Mouse (Mus musculus): ENCODE results near the gene Lyrm1. TPM values are rescaled to one million over a fixed set of nuclear protein-coding genes. Genes with fewer than 3 reads are reported as not detected.

Lyrm1 gene
- polyA plus RNA-seq, 1 experiment from 2014 or later, result 20.1 TPM

DNA sequence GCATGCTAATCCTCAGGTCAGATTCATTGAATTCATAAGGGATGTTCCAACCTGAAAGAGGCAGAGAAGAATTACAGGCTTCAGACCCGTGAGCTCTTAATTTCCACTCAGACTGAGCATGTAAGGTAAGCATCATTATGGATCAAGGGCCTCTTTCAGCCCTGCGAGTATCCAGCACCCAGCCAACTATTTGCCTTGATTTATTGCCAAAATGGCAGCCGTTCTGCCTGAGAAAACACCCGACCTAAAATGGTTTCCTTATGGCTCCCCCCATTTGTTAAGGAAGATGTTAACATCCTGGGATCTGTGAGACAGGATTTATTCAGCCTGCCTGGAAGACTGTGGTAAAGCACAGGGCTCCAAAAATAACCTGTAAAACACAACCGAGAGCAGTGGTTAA is 41.4 kb downstream of the Lyrm1 start:
- no peak overlapping the region for H3K4me3 ChIP-seq
- no peaks in the 10 kb centered on the region for H3K9me3 ChIP-seq
- no peaks in the 10 kb centered on the region for H3K4me1 ChIP-seq (replicated peaks)
- no peaks in the 10 kb centered on the region for H3K27me3 ChIP-seq
- 63% methylated on average over 5 of the region's 5 CpGs for WGBS
- no peak for ATAC-seq (ENCODE audit: low read depth)
- no peak overlapping the region for H3K27ac ChIP-seq (replicated peaks)
- no peak overlapping the region for H3K9ac ChIP-seq
- no peak overlapping the region for H3K4me2 ChIP-seq
- H3K36me3 ChIP-seq, result no peaks in the 10 kb centered on the region

DNA sequence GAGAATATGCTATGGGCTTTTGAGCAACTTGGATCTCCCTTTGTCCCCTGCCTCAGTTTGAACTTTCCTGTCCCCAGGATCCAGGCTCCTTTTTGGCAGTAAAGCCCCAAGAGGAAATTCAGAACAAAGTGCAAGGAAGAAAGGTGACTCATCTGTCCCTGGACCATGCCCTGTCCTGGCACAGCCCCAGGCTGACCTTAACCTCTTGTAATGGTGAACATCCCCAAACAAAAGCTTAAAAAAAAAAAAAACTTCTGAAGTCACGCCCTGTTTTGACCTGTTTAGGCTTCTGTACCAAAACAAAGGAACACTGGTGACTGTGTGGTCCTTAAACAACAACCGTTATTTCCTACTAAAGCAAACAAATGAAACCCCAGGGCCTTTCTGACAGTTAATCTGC is 45.9 kb downstream of the Lyrm1 start:
- Histone ChIP-seq H3K9me3 (no peaks in the 10 kb centered on the region), H3K36me3 (no peaks in the 10 kb centered on the region), H3K9ac (no peak overlapping the region), H3K4me1 (replicated peaks) (no peaks in the 10 kb centered on the region), H3K27ac (replicated peaks) (no peak overlapping the region), H3K27me3 (no peaks in the 10 kb centered on the region), H3K4me3 (no peak overlapping the region), H3K4me2 (no peak overlapping the region)
- no peak for ATAC-seq (ENCODE audit: low read depth)
- 61% methylated on average over 2 of the region's 2 CpGs for WGBS

DNA sequence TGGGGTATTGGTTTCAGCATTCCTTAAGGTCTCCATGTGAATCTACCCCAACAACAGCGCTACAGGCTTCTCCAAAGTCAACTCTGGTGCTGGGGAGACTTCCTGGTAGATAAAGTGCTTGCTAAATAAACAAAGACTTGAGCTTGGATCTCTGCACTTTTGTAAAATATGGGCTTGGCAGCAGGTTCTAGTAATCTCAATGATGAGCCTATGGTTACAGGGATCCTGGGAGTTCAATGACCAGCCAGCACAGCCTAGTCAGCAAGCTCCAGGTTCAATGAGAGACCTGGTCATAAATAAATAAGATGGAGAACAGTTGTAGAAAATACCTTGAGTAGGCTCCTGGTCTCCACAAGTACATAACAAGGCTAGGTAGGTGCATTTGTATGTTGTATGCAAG is 58.4 kb downstream of the Lyrm1 start:
- H3K36me3 ChIP-seq, result no peaks in the 10 kb centered on the region
- H3K27me3 ChIP-seq, result no peaks in the 10 kb centered on the region
- no peak overlapping the region for H3K4me2 ChIP-seq
- no peak overlapping the region for H3K9ac ChIP-seq
- no peak overlapping the region for H3K4me3 ChIP-seq
- H3K4me1 ChIP-seq (replicated peaks), result no peaks in the 10 kb centered on the region
- no peaks in the 10 kb centered on the region for H3K9me3 ChIP-seq
- WGBS, result 98% methylated on average over 1 of the region's 1 CpGs
- ATAC-seq (ENCODE audit: low read depth), result no peak
- no peak overlapping the region for H3K27ac ChIP-seq (replicated peaks)

DNA sequence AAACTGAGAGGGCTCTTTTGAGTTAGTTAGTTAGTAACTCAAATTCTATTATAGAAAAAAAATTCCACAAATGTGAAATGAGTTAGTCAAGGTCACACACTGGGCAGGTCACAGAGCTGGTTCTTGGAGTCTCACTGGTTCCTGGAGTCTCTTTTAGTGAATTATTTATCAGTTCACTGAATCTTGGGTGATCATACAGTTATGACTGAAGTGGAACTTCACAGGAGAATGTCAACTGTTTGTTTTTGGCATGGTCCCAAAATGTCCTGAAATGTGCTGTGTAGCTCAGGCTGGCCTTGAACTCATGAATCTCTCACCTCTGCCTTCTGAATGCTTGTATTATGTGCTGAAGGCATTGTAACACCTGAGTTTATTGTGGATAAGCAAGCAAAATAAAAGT is 61.8 kb downstream of the Lyrm1 start:
- Histone ChIP-seq H3K27me3 (no peaks in the 10 kb centered on the region), H3K4me2 (no peak overlapping the region), H3K4me1 (replicated peaks) (no peaks in the 10 kb centered on the region), H3K9ac (no peak overlapping the region), H3K27ac (replicated peaks) (no peak overlapping the region), H3K36me3 (no peaks in the 10 kb centered on the region), H3K4me3 (no peak overlapping the region), H3K9me3 (no peaks in the 10 kb centered on the region)
- no peak for ATAC-seq (ENCODE audit: low read depth)

DNA sequence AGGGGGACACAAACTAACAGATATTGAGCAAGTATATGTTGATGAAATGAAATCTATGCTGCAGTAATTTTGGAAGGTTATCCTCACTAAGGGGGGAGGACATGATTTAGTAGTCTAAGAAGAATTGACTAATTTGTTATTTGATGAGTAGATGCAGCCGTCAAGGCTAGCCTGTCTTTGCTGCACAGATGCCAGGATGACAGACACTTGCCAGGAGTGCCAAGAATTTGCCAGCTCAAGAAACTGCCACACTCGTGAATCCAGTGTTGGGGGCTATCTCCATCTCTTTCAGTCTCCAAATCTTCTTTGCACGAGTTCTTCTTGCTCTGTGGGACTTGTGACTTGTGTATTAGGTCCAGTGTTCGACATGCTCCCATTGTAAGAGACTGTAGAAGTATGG is 63.4 kb downstream of the Lyrm1 start:
- Histone ChIP-seq H3K9me3 (no peaks in the 10 kb centered on the region), H3K9ac (no peak overlapping the region), H3K27me3 (no peaks in the 10 kb centered on the region), H3K36me3 (no peaks in the 10 kb centered on the region), H3K4me3 (no peak overlapping the region), H3K4me1 (replicated peaks) (no peaks in the 10 kb centered on the region), H3K27ac (replicated peaks) (no peak overlapping the region), H3K4me2 (no peak overlapping the region)
- no peak for ATAC-seq (ENCODE audit: low read depth)
- WGBS, result 62% methylated on average over 4 of the region's 4 CpGs

DNA sequence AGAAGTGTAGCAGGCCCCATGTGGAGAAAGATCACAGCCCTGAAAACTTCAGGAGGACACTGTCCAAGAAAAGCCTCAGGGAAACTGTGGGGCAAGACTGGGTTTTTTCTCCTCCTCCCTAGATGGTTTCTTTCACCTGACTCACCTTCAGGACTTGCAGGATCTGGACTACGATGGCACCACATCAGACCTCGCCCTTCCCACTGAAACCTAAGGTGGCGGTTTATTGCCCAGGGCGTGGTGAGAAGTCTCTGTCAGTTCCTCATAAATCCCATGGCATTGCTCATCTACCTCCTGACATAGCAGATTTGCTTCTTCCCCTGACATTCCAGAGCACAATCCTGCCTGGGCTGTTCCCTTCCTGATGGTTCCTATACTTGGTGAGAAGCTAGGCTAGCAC is 63.8 kb downstream of the Lyrm1 start:
- H3K9ac ChIP-seq, result no peak overlapping the region
- no peaks in the 10 kb centered on the region for H3K9me3 ChIP-seq
- H3K27ac ChIP-seq (replicated peaks), result no peak overlapping the region
- no peaks in the 10 kb centered on the region for H3K4me1 ChIP-seq (replicated peaks)
- ATAC-seq (ENCODE audit: low read depth), result no peak
- no peak overlapping the region for H3K4me2 ChIP-seq
- 91% methylated on average over 4 of the region's 4 CpGs for WGBS
- H3K36me3 ChIP-seq, result no peaks in the 10 kb centered on the region
- no peaks in the 10 kb centered on the region for H3K27me3 ChIP-seq
- H3K4me3 ChIP-seq, result no peak overlapping the region

DNA sequence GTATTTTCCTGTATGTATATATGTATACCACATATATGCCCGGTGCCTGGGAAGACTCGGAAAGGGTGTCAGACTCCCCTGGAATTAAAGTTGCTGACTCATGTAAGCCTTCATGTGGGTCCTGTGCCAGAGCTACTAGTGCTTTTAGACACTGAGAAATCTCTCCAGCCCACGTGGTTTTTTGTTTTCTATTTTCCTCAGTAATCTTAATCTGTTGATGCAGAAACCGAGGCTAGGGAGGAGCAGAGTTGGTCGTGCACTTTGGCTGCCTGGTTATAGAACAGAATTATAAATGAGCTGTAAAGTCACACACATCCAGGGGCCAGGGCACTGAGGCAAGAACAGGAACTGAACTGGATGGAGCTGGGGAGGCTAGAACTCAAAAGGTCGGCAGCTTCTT is 64.3 kb downstream of the Lyrm1 start:
- no peaks in the 10 kb centered on the region for H3K27me3 ChIP-seq
- no peaks in the 10 kb centered on the region for H3K4me1 ChIP-seq (replicated peaks)
- no peak overlapping the region for H3K27ac ChIP-seq (replicated peaks)
- H3K36me3 ChIP-seq, result no peaks in the 10 kb centered on the region
- ATAC-seq (ENCODE audit: low read depth), result no peak
- H3K9me3 ChIP-seq, result no peaks in the 10 kb centered on the region
- H3K4me2 ChIP-seq, result no peak overlapping the region
- H3K9ac ChIP-seq, result no peak overlapping the region
- no peak overlapping the region for H3K4me3 ChIP-seq
- 80% methylated on average over 6 of the region's 6 CpGs for WGBS

DNA sequence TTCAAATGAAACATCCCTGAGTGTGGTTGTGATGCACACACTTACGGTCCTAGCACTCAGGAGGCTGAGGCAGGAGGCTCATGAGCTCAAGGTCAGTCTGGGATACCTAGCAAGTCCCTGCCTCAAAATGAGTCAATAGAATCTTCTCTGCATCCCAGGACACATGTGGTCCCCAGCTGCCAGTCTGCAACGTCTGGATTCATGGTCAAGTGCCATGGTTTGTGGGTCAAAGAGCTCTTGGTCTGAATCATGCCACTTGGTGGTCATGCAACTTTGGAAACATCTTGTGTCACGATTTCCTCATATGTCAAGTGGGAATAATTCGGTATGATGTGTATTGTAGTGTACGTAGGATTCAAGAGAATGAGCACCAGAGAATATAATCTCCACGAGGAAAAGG is 64.9 kb downstream of the Lyrm1 start:
- Histone ChIP-seq H3K27ac (replicated peaks) (no peak overlapping the region), H3K4me1 (replicated peaks) (no peaks in the 10 kb centered on the region), H3K36me3 (no peaks in the 10 kb centered on the region), H3K4me2 (no peak overlapping the region), H3K9ac (no peak overlapping the region), H3K9me3 (no peaks in the 10 kb centered on the region), H3K27me3 (no peaks in the 10 kb centered on the region), H3K4me3 (no peak overlapping the region)
- no peak for ATAC-seq (ENCODE audit: low read depth)
- WGBS, result 85% methylated on average over 6 of the region's 6 CpGs

DNA sequence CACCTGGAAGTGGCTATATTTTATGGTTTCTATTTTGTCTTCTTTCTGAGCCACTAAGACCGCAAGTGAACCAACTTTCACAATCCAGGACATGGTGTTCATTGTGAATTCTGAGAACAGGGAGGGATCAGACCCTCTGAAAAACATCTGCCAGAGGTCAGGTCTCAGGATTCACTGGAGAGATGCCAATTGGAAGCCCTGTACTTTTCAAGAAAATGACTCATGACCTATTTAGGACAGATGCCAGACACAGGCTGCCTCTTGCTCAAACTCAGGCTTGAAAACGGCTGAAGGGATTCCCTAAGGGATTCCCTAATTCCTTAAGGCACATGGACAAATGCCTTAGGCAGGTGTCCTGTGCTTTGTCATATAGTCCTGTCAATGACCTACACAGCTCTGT is 65.4 kb downstream of the Lyrm1 start:
- H3K36me3 ChIP-seq, result no peaks in the 10 kb centered on the region
- no peak overlapping the region for H3K4me3 ChIP-seq
- no peaks in the 10 kb centered on the region for H3K4me1 ChIP-seq (replicated peaks)
- 68% methylated on average over 2 of the region's 2 CpGs for WGBS
- H3K9ac ChIP-seq, result no peak overlapping the region
- no peak for ATAC-seq (ENCODE audit: low read depth)
- no peaks in the 10 kb centered on the region for H3K27me3 ChIP-seq
- no peak overlapping the region for H3K27ac ChIP-seq (replicated peaks)
- H3K9me3 ChIP-seq, result no peaks in the 10 kb centered on the region
- H3K4me2 ChIP-seq, result no peak overlapping the region

DNA sequence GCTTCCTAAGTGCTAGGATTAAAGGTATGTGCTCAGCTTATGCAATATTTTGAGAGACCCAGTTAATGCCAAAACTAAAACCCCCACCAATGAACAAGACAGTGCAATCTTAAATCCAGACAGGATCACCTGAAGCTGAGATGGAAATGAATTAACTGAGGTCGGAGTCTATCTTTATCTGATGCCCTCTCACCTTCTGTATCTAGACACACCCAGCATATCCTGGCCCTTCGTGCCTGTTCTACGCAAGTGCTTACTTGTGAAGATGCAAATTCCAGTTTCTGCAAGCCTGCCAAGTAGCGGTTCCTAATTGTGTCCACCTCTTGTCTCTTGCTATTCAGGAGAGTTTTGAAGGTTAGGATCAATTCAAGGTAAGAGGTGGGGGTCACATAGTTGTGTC is 69.5 kb downstream of the Lyrm1 start:
- Histone ChIP-seq H3K27ac (replicated peaks) (no peak overlapping the region), H3K27me3 (no peaks in the 10 kb centered on the region), H3K9ac (no peak overlapping the region), H3K9me3 (no peaks in the 10 kb centered on the region), H3K4me1 (replicated peaks) (no peaks in the 10 kb centered on the region), H3K36me3 (no peaks in the 10 kb centered on the region), H3K4me2 (no peak overlapping the region), H3K4me3 (no peak overlapping the region)
- no peak for ATAC-seq (ENCODE audit: low read depth)
- 88% methylated on average over 4 of the region's 4 CpGs for WGBS

DNA sequence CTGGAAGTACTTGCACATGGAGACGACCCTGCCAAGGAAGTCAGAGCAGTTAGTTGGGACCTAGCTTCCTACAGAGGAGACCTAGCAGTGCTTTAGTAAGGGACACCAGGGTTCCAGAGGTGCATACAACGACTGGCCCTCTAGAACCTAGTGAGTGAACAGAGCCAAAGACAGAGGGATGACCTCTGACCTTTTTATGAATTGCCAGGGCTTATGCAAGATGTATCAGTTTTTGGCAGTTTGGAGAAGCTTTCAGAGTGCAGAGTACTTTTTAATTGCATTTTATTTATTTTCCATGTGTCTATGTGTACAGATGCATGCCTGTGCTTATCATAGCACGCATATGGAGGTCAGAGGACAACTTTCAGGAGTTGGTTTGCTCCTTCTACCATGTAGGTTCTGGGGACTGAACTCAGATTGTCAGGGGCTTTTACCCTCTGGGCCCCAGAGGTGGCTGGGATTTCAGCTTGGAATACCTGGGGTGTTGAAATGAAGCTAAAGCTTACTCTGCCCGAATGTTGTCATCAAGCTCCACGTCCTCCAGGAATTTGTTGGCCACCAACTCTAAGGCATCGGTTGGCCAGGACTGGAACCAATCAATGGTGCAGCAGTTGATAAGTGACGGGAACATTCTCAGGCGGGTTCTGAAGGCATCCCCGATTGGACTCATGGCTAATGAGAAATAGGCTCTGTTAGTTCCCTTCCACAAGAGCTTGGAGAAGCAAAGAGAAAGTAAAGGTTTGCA is 70.2 kb downstream of the Lyrm1 start:
- no peak for ATAC-seq (ENCODE audit: low read depth)
- whole genome bisulfite sequencing, result 91% methylated on average over 9 of the region's 9 CpGs
- no peak overlapping the region for H3K9ac ChIP-seq
- no peak overlapping the region for H3K4me3 ChIP-seq
- no peak overlapping the region for H3K4me2 ChIP-seq
- H3K27me3 ChIP-seq, result no peaks in the 10 kb centered on the region
- no peaks in the 10 kb centered on the region for H3K9me3 ChIP-seq
- no peaks in the 10 kb centered on the region for H3K36me3 ChIP-seq
- no peak overlapping the region for H3K27ac ChIP-seq (replicated peaks)
- no peaks in the 10 kb centered on the region for H3K4me1 ChIP-seq (replicated peaks)

DNA sequence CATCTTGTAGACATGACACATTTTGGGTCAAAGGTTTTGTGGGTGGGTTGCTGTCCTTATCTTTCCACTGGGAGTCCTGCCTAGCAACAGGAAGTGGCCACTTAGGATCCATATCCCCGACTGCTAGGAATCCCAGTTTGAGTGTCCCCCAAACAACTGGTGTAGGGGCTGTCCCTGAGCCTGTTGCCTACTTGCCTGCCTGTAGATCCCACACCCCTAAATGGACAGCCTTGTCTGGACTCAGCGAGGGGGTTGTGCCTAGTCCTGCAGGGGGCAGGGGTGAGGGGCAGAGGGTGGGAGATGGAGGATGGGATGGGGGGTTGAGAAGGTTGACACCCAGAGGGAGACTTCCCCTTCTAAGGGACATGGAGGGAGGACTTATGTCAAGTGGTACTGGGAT is 73.7 kb downstream of the Lyrm1 start:
- Histone ChIP-seq H3K27ac (replicated peaks) (no peak overlapping the region), H3K27me3 (no peaks in the 10 kb centered on the region), H3K4me3 (no peak overlapping the region), H3K4me1 (replicated peaks) (no peaks in the 10 kb centered on the region), H3K4me2 (no peak overlapping the region), H3K36me3 (no peaks in the 10 kb centered on the region), H3K9me3 (no peaks in the 10 kb centered on the region), H3K9ac (no peak overlapping the region)
- ATAC-seq (ENCODE audit: low read depth), result no peak
- 88% methylated on average over 2 of the region's 2 CpGs for WGBS

DNA sequence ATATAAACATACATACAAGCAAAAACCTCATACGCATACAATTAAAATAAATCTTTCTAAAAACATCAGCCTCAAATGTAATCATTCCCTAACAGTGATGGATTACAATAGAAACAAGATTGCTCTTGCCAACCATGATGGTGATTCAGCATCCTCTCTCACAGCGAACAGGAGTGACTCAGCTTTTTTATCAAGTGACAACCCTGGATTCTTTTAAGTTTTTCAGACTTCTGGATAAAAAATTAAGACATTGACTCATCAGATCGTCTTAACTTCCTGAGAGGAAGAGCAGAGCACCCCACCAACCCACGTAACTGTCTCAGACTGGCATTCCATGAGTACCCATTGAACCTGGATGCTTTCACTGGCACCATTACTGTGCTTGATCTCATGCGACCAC is 78.6 kb downstream of the Lyrm1 start:
- no peak overlapping the region for H3K4me2 ChIP-seq
- 86% methylated on average over 5 of the region's 5 CpGs for WGBS
- H3K4me3 ChIP-seq, result no peak overlapping the region
- H3K27me3 ChIP-seq, result no peaks in the 10 kb centered on the region
- H3K9ac ChIP-seq, result no peak overlapping the region
- H3K4me1 ChIP-seq (replicated peaks), result no peaks in the 10 kb centered on the region
- no peaks in the 10 kb centered on the region for H3K36me3 ChIP-seq
- H3K27ac ChIP-seq (replicated peaks), result no peak overlapping the region
- no peaks in the 10 kb centered on the region for H3K9me3 ChIP-seq
- ATAC-seq (ENCODE audit: low read depth), result no peak

Measured in neural tube, embryonic 13.5 days (tissue).